Comparison of ENCODE assay signal across 29 mouse cellular contexts in the genomic region with DNA sequence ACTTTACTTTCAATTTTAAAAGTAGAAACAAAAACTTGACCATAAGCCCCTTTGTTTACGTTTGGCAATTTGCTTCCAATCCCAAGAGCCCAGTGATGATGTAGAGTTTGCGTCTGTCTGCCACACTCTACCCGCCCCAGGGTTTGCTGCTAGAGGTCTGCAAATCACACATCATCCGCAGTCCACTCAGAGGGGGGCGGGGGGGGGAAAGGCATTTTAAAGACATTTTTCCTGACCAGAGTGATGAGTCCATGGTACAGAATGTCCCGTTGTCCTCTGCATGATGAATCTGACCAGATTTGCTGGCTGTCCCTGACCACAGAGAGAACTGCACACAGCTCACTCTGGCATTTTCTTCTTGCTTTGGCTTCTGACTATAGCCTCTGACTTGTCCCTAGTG.
A peak's percentile ranks its signal among the peaks of the same experiment; 100 is the strongest.
DNase-seq lines count a peak whose midpoint lies in the region; ATAC-seq lines count a peak whose summit lies in the region.
"Had no signal": no experiment of that assay in that cellular context is flagged by ENCODE, and none has a peak within 500 bp of the region (broad histone marks: within the 10 kb centered on the region; RNA-seq: fewer than 3 reads in every experiment).

No protein-coding gene starts in this region.

- no peak overlapping the region for H3K27ac ChIP-seq in lung, embryonic 15.5 days
- no peak overlapping the region for H3K27ac ChIP-seq in midbrain, embryonic 11.5 days (ENCODE audit: low read depth, low read length)
- no peak overlapping the region for H3K27ac ChIP-seq in midbrain, embryonic 13.5 days
- no peak overlapping the region for H3K27ac ChIP-seq in kidney, embryonic 14.5 days (ENCODE audit: low read depth, low read length)
- H3K27ac ChIP-seq in kidney, embryonic 16.5 days (ENCODE audit: low read length): no peak overlapping the region
- H3K27ac ChIP-seq: embryonic facial prominence, embryonic 12.5 days; embryonic facial prominence, embryonic 15.5 days; forebrain, embryonic 12.5 days; forebrain, embryonic 15.5 days; heart, adult 2 months; heart, embryonic 10.5 days; heart, embryonic 13.5 days; hindbrain, embryonic 14.5 days; hindbrain, postnatal 0 days had no signal

- 61% methylated on average over 6 of the region's 6 CpGs for WGBS in lung, embryonic 15.5 days
- WGBS in midbrain, embryonic 11.5 days: 85% methylated on average over 6 of the region's 6 CpGs
- WGBS in midbrain, embryonic 13.5 days: 86% methylated on average over 6 of the region's 6 CpGs
- 84% methylated on average over 6 of the region's 6 CpGs for WGBS in kidney, embryonic 14.5 days
- 87% methylated on average over 6 of the region's 6 CpGs for WGBS in kidney, embryonic 16.5 days

- peak; percentile 55; the same call in 1 of the 2 replicates for ATAC-seq in lung, embryonic 15.5 days (ENCODE audit: borderline replicate concordance, extremely low read depth, low FRiP score, low TSS enrichment)
- ATAC-seq in midbrain, embryonic 11.5 days (ENCODE audit: low FRiP score): no peak
- no peak for ATAC-seq in midbrain, embryonic 13.5 days
- ATAC-seq in kidney, embryonic 14.5 days (ENCODE audit: low FRiP score, low TSS enrichment): no peak
- ATAC-seq in kidney, embryonic 16.5 days (ENCODE audit: low FRiP score, low TSS enrichment): no peak
- ATAC-seq: forebrain, embryonic 15.5 days; hindbrain, postnatal 0 days had no signal

- H3K9ac ChIP-seq in lung, embryonic 15.5 days: no peak overlapping the region
- no peak overlapping the region for H3K9ac ChIP-seq in midbrain, embryonic 11.5 days (ENCODE audit: low read length)
- H3K9ac ChIP-seq in midbrain, embryonic 13.5 days (replicated peaks): no peak overlapping the region
- no peak overlapping the region for H3K9ac ChIP-seq in kidney, embryonic 14.5 days (ENCODE audit: low read depth, low read length)
- no peak overlapping the region for H3K9ac ChIP-seq in kidney, embryonic 16.5 days (replicated peaks; ENCODE audit: low read length)
- H3K9ac ChIP-seq: embryonic facial prominence, embryonic 12.5 days; embryonic facial prominence, embryonic 15.5 days; forebrain, embryonic 12.5 days; forebrain, embryonic 15.5 days; heart, embryonic 13.5 days; hindbrain, embryonic 14.5 days had no signal

- no peak for DNase-seq in lung, postnatal 4 days
- peak; percentile 28 for DNase-seq in midbrain, embryonic 11.5 days (ENCODE audit: low spot score, missing footprints)
- DNase-seq in NIH3T3 (ENCODE audit: low read depth): peak; percentile 85
- DNase-seq: adrenal gland, adult 2 months; adrenal gland, postnatal 14 days; cerebellum, adult 11 months; cerebellum, adult 2 months; cerebellum, adult 9-11 months; cerebellum, postnatal 25 days; gastrocnemius, postnatal 10 days; gastrocnemius, postnatal 36 days; heart, adult 2 months; heart, postnatal 14 days; heart, postnatal 4 days had no signal

- no peaks in the 10 kb centered on the region for H3K27me3 ChIP-seq in lung, embryonic 15.5 days
- no peaks in the 10 kb centered on the region for H3K27me3 ChIP-seq in midbrain, embryonic 11.5 days (ENCODE audit: control insufficient read depth, insufficient read depth, low read length)
- H3K27me3 ChIP-seq in midbrain, embryonic 13.5 days: no peaks in the 10 kb centered on the region
- H3K27me3 ChIP-seq in kidney, embryonic 14.5 days (ENCODE audit: control insufficient read depth, insufficient read depth, low read length): no peaks in the 10 kb centered on the region
- H3K27me3 ChIP-seq in kidney, embryonic 16.5 days (ENCODE audit: insufficient read depth, low read length): no peaks in the 10 kb centered on the region
- H3K27me3 ChIP-seq: CH12.LX; embryonic facial prominence, embryonic 12.5 days; embryonic facial prominence, embryonic 15.5 days; forebrain, embryonic 12.5 days; forebrain, embryonic 15.5 days; heart, embryonic 13.5 days had no signal

- H3K4me2 ChIP-seq in lung, embryonic 15.5 days: no peak overlapping the region
- no peak overlapping the region for H3K4me2 ChIP-seq in midbrain, embryonic 11.5 days
- H3K4me2 ChIP-seq in midbrain, embryonic 13.5 days (replicated peaks): no peak overlapping the region
- H3K4me2 ChIP-seq in kidney, embryonic 14.5 days (replicated peaks; ENCODE audit: low read depth, low read length): no peak overlapping the region
- no peak overlapping the region for H3K4me2 ChIP-seq in kidney, embryonic 16.5 days (replicated peaks; ENCODE audit: low read depth, low read length)
- H3K4me2 ChIP-seq: embryonic facial prominence, embryonic 12.5 days; embryonic facial prominence, embryonic 15.5 days; forebrain, embryonic 12.5 days; forebrain, embryonic 15.5 days; heart, embryonic 13.5 days; hindbrain, embryonic 14.5 days had no signal

- H3K36me3 ChIP-seq in lung, embryonic 15.5 days: no peaks in the 10 kb centered on the region
- no peaks in the 10 kb centered on the region for H3K36me3 ChIP-seq in midbrain, embryonic 11.5 days (ENCODE audit: control insufficient read depth, insufficient read depth, low read length)
- no peaks in the 10 kb centered on the region for H3K36me3 ChIP-seq in midbrain, embryonic 13.5 days
- H3K36me3 ChIP-seq in kidney, embryonic 14.5 days (ENCODE audit: control insufficient read depth, insufficient read depth, low read length): no peaks in the 10 kb centered on the region
- peaks cover 7% of the 10 kb centered on the region; the same call in 1 of the 2 replicates for H3K36me3 ChIP-seq in kidney, embryonic 16.5 days (ENCODE audit: insufficient read depth, low read length)
- H3K36me3 ChIP-seq: embryonic facial prominence, embryonic 12.5 days; embryonic facial prominence, embryonic 15.5 days; forebrain, embryonic 12.5 days; forebrain, embryonic 15.5 days; G1E had no signal

- no peak overlapping the region for H3K4me3 ChIP-seq in lung, embryonic 15.5 days
- H3K4me3 ChIP-seq in midbrain, embryonic 11.5 days (ENCODE audit: low read depth, low read length): no peak overlapping the region
- H3K4me3 ChIP-seq in midbrain, embryonic 13.5 days (replicated peaks): no peak overlapping the region
- H3K4me3 ChIP-seq in kidney, embryonic 14.5 days (ENCODE audit: low read length): no peak overlapping the region
- no peak overlapping the region for H3K4me3 ChIP-seq in kidney, embryonic 16.5 days (ENCODE audit: low read length)
- H3K4me3 ChIP-seq: embryonic facial prominence, embryonic 12.5 days; embryonic facial prominence, embryonic 15.5 days; erythroblast, embryonic 14.5 days; forebrain, embryonic 12.5 days; forebrain, embryonic 15.5 days; heart, adult 2 months; heart, embryonic 10.5 days; heart, embryonic 13.5 days had no signal

- H3K4me1 ChIP-seq in lung, embryonic 15.5 days: no peaks in the 10 kb centered on the region
- H3K4me1 ChIP-seq in midbrain, embryonic 11.5 days (ENCODE audit: control insufficient read depth, insufficient read depth, low read length): no peaks in the 10 kb centered on the region
- no peaks in the 10 kb centered on the region for H3K4me1 ChIP-seq in midbrain, embryonic 13.5 days (replicated peaks)
- no peaks in the 10 kb centered on the region for H3K4me1 ChIP-seq in kidney, embryonic 14.5 days (ENCODE audit: control insufficient read depth, insufficient read depth, low read length)
- H3K4me1 ChIP-seq in kidney, embryonic 16.5 days (ENCODE audit: insufficient read depth, low read length): no peaks in the 10 kb centered on the region
- H3K4me1 ChIP-seq: embryonic facial prominence, embryonic 12.5 days; embryonic facial prominence, embryonic 15.5 days; forebrain, embryonic 12.5 days; forebrain, embryonic 15.5 days; heart, embryonic 10.5 days; heart, embryonic 13.5 days had no signal

- no peaks in the 10 kb centered on the region for H3K9me3 ChIP-seq in lung, embryonic 15.5 days
- no peaks in the 10 kb centered on the region for H3K9me3 ChIP-seq in midbrain, embryonic 11.5 days (ENCODE audit: control insufficient read depth, low read length)
- no peaks in the 10 kb centered on the region for H3K9me3 ChIP-seq in midbrain, embryonic 13.5 days
- H3K9me3 ChIP-seq in kidney, embryonic 14.5 days (ENCODE audit: control insufficient read depth, low read length): no peaks in the 10 kb centered on the region
- no peaks in the 10 kb centered on the region for H3K9me3 ChIP-seq in kidney, embryonic 16.5 days (ENCODE audit: low read length)
- H3K9me3 ChIP-seq: embryonic facial prominence, embryonic 12.5 days; embryonic facial prominence, embryonic 15.5 days; forebrain, embryonic 12.5 days; forebrain, embryonic 15.5 days; heart, embryonic 10.5 days; heart, embryonic 13.5 days had no signal

Comparison
In these comparisons a context has a peak if more than half of its experiments do, and no peak if none do; other contexts are left out.
1. DNase-seq: peak in midbrain, embryonic 11.5 days (single experiment) and NIH3T3 (single experiment); none in lung, postnatal 4 days (0 of 2).